Mouse (Mus musculus) thymus, adult 2 months (tissue): ENCODE measurements around the gene Card6.

Experiments
- CTCF ChIP-seq: fragments of 200-500 bp; IDR thresholded peaks from 2 replicates; pipeline ENCODE4 v1.5.1; 2012; ENCODE audit warnings: mild to moderate bottlenecking, control low read depth, low read length, moderate library complexity, borderline replicate concordance; ENCODE audit not compliant: control insufficient read depth, poor library complexity, insufficient read depth; ENCODE audit errors: extremely low read depth
- POLR2A ChIP-seq: fragments of 200-500 bp; IDR thresholded peaks from 2 replicates; pipeline ENCODE4 v1.6.1; 2012; ENCODE audit warnings: mild to moderate bottlenecking, low read length, control low read depth, moderate library complexity; ENCODE audit not compliant: control insufficient read depth, poor library complexity, insufficient read depth; ENCODE audit errors: extremely low read depth

DNA sequence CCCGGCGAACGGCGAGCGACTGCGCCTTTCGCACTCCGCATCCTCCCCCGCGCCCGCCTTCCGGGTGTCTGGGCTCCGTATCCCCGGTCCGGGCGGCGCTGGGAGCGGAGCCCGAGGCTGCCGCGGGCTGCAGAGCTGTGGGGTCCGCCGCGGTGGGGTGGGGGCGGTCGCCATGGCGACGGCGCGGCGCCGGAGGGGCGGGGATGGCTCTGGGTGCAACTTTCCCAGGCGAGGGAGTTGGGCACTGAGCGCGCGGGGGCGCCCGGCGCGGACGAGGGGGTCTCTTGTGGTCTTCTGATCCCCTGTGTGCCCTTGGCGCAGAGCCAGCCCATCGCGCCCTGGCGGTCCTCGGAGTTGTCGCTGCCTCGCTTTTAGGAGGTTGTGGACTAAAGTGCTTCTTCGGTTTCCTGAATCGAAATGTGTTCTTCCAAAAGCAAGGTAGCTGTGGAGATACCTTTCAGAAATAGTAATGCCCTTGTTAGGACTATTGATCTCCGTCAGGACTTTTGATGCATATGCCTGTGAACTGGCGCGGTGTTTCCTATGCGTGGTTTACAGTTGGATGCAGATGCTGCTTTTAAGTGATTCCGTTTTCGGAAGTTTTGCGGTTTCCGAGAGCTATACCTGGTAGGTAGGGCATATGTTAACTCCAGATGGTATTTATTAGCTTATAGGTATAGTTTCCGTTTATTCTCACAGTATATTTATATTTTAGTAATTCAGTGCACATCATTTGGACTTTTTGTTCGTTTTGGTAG is 35.9 kb upstream of the Card6 start:
- TF ChIP-seq POLR2A (no peak), CTCF (peak; percentile 55; the same call in 1 of the 2 replicates)
